Mouse (Mus musculus) left cerebral cortex, adult 9 months (tissue): Measurements from ENCODE around the gene Ccr10.

ENCODE experiments used
- DNase-seq, 2 experiments: peaks; one replicate each; pipeline ENCODE4 v3.0.0; 2022; ENCODE audit warnings: low spot score in 2 of 2

The Ccr10 gene

DNA sequence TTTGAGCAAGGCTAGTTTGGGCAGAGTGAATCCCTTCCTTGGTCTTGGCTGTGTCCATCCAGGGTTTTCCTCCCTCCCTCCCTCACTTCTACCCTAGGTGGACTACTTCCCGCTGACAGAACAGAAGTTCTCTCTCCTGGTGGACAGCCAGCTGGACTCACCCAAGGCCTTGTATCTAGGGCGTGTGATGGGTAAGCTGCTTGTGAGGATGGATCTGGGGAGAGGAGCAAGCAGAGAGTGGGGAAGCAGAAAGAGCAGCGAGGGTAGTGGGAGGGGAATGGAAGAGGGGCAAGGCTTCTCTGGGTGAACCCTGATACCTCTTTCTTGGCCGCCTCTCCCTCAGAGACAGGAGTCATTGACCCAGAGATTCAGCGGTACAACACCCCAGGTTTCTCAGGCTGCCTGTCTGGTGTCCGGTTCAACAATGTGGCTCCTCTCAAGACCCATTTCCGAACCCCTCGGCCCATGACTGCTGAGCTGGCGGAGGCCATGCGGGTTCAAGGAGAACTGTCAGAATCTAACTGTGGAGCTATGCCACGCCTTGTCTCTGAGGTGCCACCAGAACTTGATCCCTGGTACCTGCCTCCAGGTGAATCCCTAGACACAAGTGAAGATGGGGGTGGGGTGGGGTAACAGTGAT, 13.0 kb upstream of the Ccr10 start:
- DNase-seq, result no peak

DNA sequence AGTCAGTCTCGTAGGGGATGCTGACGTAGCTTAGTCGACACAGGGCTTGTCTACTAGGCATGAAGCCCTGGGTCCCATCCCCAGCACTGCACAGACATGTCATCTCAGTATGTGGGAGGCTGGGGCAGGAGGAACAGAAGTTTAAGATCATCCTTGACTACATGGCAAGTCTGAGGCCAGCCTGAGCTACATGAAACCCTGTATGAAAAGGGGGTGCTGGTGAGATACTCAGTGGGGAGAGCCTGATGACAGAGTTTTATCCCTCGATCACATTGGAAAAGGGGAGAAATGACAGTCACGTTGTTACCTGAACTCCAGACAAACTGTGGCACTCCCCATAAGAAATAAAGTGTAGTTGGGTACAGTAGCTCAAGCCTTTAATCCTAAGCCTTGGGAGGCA, 12.3 kb upstream of the Ccr10 start:
- no peak for DNase-seq

DNA sequence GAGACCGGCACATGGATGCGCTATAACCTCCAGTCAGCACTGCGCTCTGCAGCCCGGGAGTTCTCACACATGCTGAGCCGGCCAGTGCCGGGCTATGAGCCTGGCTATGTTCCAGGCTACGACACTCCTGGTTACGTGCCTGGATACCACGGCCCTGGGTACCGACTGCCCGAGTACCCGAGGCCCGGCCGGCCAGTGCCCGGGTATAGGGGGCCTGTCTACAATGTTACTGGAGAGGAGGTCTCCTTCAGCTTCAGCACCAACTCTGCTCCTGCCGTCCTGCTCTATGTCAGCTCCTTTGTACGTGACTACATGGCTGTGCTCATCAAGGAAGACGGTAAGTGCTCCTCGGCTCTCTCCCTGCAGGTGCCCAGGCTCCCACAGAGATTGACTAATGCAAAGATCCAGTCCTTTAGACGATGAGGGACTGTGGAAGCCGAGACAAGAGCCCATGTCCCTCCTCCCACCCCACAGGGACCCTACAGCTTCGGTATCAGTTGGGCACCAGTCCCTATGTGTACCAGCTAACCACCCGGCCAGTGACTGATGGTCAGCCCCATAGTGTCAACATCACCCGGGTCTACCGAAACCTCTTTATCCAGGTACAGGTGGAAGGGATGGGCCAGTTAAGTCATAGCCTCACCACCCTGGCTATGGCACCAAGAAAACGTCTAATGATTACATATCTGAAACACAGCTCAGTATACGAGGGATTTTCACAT, 11.4 kb upstream of the Ccr10 start:
- DNase-seq, result no peak

DNA sequence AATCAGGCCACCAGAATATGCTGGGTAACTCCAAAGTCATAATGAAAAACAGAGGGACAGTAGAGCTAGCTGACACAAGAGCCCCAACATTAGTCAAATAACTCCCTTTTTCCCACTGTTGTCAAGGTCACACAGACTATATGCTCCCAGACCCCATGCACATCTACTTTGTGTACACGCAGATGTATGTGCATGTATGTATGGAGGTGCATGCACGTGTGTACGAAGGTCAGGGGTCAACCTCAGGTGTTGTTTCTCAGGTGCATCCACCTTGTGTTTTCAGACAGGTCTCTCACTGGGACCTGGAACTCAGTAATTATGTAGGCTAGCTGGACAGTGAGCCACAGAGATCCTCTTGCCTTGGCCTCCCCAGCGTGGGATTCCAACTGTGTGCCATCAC, 10.2 kb upstream of the Ccr10 start:
- DNase-seq, result no peak

DNA sequence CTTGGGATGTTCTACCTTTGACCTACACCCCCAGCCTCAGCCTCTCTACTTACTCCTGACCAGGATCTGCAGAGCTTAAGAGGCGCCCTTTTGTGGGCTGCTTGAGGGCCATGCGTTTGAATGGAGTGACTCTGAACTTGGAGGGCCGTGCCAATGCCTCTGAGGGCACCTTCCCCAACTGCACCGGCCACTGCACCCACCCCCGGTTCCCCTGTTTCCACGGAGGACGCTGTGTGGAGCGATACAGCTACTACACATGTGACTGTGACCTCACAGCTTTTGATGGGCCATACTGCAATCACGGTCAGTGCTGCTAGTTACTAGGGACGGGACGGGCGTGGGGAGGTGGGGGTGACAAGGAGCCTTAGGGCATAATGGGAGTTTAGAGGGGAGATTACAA, 9.7 kb upstream of the Ccr10 start:
- no peak for DNase-seq

DNA sequence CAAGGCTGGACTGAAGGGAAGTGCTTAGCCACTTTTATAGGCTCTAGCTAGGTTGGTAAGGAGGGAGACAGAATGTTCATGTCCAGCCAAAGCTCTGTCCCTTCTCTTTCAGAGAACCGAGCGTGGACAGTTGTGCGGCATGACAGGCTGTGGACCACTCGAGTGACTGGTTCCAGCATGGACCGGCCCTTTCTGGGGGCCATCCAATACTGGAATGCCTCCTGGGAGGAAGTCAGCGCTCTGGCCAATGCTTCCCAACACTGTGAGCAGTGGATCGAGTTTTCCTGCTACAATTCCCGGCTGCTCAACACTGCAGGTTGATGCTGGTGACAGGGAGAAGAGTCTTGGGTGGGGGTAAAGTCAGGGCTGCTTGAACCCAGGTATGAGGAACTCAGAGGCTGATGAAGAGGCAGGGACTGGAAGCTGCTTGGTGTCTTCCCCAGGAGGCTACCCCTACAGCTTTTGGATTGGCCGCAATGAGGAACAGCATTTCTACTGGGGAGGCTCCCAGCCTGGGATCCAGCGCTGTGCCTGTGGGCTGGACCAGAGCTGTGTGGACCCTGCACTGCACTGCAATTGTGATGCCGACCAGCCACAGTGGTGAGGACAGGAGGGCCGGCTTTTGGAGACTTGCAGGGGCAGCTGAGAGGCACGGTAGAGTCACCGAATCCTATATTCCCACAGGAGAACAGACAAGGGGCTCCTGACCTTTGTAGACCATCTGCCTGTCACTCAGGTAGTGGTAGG, 7.7 kb upstream of the Ccr10 start:
- no peak for DNase-seq

DNA sequence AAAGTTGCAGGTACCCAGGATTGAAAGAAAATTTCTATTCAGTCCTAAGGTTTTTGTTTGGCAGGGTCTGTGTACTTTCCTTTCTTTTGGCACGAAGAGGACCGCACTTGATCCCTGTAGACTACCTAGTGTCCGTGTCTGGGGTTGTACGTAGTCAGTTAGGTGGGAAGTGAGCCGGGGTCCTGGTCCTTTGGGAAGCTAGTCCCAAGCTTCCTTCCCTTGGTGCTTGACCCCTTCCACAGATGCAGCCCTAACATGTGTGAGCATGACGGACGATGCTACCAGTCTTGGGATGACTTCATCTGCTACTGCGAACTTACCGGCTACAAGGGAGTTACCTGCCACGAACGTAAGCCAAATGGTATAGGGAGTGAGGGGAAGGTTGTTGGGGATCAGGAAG, 6.7 kb upstream of the Ccr10 start:
- no peak for DNase-seq

DNA sequence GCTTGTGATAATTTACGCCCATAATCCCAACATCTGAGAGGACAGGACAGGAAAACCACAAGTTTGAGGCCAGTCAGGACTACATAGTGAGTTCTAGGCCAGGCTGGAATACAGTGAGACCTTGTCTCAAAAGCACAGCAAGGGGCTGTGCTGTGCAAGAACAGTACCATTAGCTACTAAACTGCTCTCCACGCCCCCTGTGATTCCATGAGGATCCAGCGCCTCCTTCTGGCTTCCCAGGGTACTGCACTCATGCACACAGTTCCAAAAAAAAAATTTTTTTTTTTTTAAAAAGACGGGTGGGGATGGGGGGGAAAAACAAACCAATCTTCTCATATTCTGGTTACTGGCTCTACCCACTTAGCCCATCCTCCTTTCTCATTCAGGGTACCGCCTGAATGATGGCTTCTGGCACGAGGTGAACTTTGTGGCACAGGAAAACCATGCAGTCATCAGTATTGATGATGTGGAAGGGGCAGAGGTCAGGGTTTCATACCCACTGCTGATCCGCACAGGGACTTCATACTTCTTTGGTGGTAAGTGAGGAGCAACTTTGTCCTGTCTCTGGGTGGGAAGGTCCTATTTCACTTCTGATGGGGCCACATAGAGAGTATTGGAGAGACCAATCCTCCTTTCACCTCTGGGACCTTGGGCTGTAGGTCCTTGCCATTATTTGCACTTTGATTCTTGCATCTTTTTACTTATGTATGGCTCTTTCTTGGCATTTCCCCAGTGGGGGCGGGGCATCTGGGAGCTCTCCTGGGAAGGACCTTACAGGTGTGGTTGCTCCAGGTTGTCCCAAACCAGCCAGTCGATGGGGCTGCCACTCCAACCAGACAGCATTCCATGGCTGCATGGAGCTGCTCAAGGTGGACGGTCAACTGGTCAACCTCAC, 5.8 kb upstream of the Ccr10 start:
- DNase-seq, result peak in 1 of 2 experiments; percentile 55

DNA sequence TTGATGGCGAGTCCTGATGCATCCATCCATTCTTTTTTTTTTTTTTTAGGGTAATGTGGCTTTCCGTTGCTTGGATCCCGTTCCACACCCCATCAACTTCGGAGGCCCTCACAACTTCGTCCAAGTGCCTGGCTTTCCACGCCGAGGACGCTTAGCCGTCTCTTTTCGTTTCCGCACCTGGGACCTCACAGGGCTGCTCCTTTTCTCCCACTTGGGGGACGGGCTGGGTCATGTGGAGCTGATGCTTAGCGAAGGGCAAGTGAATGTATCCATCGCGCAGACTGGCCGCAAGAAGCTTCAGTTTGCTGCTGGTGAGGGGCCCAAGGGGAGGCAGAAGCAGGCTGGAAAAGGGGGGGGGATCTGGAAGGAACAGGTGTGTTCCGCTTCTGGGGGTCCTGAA, 5.0 kb upstream of the Ccr10 start:
- no peak for DNase-seq

DNA sequence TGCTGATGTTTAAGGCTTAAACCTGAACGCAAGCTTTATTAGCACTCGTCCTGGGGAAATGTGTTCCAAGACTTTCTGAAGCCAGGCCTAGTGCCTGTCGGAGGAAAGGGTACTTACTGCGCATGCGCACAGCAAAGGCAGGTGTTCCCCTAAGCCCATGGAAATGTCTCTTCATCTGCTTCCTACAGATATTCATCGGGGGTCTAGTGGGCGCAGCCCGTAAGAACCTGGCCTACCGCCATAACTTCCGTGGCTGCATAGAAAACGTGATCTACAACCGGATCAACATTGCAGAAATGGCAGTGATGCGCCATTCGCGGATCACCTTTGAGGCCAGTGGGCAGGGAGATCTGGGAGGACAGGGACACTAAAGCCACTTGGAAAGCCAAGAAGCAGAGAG, 4.1 kb upstream of the Ccr10 start:
- no peak for DNase-seq

DNA sequence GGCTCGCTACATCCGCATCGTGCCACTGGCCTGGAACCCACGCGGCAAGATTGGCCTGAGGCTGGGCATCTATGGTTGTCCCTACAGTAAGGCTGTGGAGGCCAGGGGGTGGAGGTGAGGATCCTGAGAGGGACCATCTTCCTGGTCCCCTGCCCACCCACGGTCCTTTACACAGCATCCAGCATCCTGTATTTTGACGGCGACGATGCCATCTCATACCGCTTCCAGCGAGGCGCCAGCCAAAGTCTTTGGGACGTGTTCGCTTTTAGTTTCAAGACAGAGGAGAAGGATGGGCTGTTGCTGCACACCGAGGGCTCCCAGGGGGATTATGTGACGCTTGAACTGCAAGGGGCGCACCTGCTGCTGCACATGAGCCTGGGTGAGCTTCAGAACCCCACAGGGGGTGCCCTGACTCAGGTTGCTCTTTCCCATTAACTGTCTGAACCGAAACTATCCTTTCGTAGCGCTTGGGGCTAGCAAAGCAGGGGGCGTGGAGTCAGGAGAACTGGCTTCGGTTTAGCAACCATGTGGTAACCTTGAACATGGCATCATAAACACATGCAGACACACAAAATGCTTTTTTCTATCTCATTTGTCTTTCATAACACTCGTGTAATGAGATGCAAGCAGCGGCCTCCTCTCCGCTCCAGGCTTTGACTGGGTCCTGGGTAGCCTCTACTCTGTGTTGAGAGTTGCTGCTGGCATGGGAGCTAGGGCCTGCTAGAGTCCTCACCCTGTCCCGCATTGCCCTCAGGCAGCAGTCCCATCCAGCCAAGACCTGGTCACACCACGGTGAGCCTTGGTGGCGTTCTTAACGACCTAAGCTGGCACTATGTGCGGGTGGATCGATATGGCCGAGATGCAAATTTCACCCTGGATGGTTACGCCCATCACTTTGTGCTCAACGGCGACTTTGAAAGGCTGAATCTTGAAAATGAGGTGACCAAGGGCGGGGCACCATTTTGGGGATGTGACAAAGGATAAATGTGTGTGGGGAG, 3.1 kb upstream of the Ccr10 start:
- no peak for DNase-seq

DNA sequence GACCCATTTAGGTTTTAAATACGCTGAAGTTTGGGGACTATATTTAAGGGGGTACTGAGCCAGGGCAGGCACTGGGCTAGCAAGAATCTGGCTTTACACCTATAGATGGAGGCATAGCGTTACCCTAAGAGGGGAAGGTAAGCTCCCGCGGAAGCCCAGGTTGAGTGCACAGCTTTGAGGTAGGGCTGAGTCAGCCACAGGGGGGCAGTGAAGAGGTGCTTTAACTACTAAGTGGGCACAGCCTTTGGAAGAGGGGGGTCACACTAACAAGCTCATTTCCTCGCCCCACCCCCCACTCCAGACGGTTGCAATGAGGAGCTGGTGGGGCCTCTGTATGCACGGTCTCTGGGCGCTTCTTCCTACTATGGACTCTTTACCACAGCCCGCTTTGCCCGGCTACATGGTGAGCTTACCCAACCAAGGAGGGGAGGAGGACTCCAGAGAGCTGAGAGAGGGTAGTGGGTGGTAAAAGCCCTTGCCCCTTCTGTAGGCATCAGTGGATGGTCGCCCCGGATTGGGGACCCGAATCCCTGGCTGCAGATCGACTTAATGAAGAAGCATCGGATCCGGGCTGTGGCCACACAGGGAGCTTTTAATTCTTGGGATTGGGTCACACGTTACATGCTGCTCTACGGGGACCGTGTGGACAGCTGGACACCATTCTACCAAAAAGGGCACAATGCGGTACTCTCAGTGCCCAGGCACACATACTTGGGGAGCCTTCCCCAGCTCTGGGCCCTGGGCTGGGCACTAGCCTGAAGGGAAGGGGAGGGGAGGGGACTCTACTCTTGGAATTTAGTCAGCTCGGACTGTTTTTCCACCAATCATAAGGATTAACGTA, 1.9 kb upstream of the Ccr10 start:
- peak in 1 of 2 experiments; percentile 81 for DNase-seq

DNA sequence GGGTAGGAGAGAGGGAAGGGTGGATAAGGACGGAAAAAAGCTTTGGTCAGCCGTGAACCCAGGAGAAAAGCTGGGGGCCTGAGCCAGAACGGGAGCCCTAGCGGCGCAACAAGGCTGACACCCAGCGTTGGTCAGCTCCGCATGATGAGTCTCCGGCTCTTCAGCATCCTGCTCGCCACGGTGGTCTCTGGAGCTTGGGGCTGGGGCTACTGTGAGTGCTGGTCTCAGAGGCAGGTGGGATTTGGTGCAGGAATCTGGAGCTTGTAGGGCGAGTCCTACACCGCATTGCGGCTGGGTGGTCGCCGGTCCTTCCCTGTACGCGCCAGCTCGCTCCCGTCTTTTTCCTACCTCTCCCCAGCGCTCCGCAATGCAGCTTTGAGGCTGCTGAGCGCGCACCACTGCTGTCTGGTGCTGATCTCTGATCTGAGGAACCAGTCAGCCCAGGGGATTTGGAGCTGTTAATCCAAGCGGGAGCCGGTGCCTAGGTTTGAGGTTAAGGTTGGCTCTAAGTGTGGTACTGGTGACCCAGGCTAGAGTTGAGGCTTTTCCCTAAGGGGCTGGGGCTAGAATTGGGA, 961 bp upstream of the Ccr10 start:
- DNase-seq, result peak in 1 of 2 experiments; percentile 56

DNA sequence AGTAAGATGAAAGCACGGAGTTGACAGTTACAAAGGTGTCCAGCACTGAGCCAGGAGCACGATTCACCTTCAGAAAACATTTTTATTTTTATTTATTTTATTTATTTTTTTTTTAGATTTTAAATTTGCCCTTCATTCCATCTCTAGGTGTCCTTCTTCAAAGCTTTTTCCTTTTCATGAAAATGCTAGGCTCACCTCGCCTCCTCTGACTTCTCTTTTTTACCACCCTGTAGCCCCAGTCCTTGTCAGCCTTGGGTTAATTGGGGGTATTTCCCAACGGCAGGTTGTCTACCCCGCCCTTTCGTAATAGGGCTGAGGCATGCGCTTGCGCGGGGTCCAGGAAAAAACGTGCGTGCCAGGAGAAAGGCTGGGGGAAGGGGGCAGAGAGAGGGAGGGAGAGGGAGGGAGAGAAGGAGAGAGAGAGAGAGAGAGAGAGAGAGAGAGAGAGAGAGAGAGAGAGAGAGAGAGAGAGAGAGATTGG, 433 bp upstream of the Ccr10 start:
- DNase-seq, result peak in 1 of 2 experiments; percentile 64

DNA sequence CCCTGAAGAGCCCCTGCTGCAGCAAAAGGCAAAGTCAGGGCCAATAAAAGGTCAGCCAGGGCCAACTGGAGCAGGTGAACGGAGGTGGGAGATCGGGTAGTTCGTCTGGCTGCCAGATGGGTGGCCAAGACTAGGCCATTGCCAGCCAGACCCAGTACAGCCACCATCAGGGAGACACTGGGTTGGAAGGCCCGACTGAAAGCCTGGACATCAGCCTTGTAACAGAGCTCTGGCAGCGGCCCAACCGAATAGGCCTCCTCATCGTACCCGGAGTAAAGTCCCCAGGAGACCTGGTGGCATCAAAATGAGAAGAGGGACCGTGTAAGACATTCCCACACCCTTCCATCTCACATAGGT, 876 bp downstream of the Ccr10 start:
- no peak for DNase-seq

DNA sequence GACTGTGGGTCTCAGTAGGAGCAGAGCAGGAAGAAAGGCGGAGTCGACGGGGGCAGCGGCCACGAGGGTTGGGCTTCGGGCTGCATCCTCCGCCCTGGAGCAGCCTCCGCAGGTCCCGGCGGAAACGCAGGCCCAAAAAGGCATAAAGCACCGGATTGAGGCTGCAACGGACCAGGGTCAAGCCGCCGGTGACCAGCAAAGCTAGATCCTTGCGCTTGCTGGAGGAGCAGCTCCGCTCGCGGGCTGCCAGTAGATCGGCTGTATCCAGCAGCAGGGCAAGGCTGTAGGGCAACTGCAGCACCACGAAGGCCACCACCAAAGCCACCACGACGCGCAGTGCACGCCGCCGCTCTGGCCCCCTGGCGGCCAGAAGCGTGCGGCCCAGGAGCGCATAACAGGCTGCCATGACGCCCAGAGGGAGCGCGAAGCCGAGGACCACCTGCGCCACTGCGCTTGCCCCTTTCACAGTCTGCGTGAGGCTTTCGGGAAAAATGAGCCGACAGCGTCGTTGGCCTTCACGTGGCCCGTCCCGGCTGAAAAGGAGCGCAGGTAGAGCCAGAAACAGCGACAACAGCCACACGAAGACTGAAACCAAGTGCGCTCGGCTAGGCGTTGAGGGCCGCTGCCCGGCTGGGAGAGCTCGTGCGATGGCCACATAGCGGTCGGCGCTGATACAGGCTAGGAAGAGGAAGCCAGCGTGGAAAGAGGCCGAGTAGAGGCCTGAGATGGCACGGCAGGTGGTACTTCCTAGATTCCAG, 1.4 kb downstream of the Ccr10 start:
- DNase-seq, result peak in 1 of 2 experiments; percentile 60

DNA sequence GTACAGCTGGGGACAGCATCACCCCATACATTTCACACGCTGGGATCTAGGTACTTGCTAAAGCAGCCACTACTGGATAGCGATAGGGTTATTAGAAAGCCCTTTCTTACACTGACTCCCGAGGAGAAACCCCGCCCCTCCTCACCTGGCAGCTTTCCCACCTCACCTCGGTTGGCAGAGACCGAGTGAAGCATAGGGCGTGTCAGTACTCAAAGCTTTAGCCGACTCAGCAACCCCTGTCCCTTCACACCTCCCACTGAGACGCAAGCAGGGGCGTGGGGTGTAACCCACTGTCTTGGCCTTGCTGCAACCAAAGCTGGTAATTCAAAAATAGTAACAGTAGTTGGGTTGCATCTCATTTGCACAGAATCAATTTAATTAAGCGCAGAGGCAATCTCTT, 2.1 kb downstream of the Ccr10 start:
- DNase-seq, result no peak

DNA sequence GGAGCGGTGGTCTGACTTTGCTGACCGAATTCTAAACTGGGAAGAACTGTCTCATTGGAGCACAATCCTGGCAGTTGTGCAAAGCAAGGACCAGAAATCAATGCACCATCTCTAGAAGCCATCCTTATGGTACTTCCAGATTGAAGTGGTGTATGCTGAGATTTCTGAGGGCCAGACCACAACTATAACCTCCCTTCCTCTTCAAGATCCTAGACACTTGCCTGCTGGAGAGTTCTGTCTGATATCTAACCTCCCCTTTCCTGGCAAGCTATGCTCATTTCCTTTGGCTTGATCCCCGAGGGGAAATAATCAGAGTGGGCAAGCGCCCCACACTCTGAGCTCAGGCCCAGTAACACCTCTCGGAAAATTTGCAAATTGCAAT, 2.8 kb downstream of the Ccr10 start:
- DNase-seq, result no peak
